Mouse (Mus musculus) liver, embryonic 14.5 days (tissue): Measurements from ENCODE around the gene Ctnna2.

ENCODE experiments used
- CTCF ChIP-seq: IDR thresholded peaks from 2 replicates; pipeline ENCODE4 v1.5.1; 2016; ENCODE audit warnings: antibody characterized with exemption, low read depth, control low read depth
- EP300 ChIP-seq: IDR thresholded peaks from 2 replicates; pipeline ENCODE4 v1.6.1; 2016; ENCODE audit warnings: antibody characterized with exemption, low read depth

- TF ChIP-seq CTCF (no peak), EP300 (no peak)
Observed at GRCm38 (mm10) chr6:77215322-77215721, 764.2 kb downstream of the Ctnna2 start.
